ENCODE assay signal across 8 mouse cellular contexts in genomic region chr2:50654953-50655324, GRCm38 (mm10).
A peak's percentile ranks its signal among the peaks of the same experiment; 100 is the strongest.
DNase-seq lines count a peak whose midpoint lies in the region; ATAC-seq lines count a peak whose summit lies in the region.

No protein-coding gene starts in this region.

- intact Hi-C loops in left cerebral cortex, postnatal 14 days (cut with DNase I): no loop called here

- peak; percentile 69 for ATAC-seq in frontal cortex, adult (ENCODE audit: low TSS enrichment)
- ATAC-seq in megakaryocyte progenitor cell, adult 5-6 weeks (replicated peaks; ENCODE audit: poor library complexity): no peak

- no peak for DNase-seq in frontal cortex, postnatal 25 days (ENCODE audit: low spot score in 2 of 2)
- peak; percentile 92 for DNase-seq in cerebellum, adult 11 months
- peak; percentile 9 for DNase-seq in heart, postnatal 4 days
- peak; percentile 6 to 11 for DNase-seq in left cerebral cortex, postnatal 14 days (ENCODE audit: low spot score in 2 of 2)
- DNase-seq in urinary bladder, postnatal 36 days (ENCODE audit: low spot score in 2 of 2): no peak
- no peak for DNase-seq in gastrocnemius, postnatal 25 days

Comparison
In these comparisons a context has a peak if more than half of its experiments do, and no peak if none do; other contexts are left out.
1. DNase-seq: peak in cerebellum, adult 11 months (single experiment), heart, postnatal 4 days (single experiment) and left cerebral cortex, postnatal 14 days (2 of 2); none in frontal cortex, postnatal 25 days (0 of 2), urinary bladder, postnatal 36 days (0 of 2) and gastrocnemius, postnatal 25 days (single experiment).